Mouse (Mus musculus): ENCODE data around the gene Olfr114. TPM values are rescaled to one million over a fixed set of nuclear protein-coding genes. Genes with fewer than 3 reads are reported as not detected.

Gene Olfr114
- total RNA-seq (2021), result not detected
- long read RNA-seq, experiment 1, result 0 reads
- long read RNA-seq, experiment 2, result 0 reads

- no peak for DNase-seq (ENCODE audit: low spot score in 2 of 2)
Measured at GRCm38 (mm10) chr17:37592643-37593042, at the start of gene Olfr114. Gene Olfr114, minus strand, starts transcription at chr17:37592743.

- no peak for DNase-seq (ENCODE audit: low spot score in 2 of 2)
Measured at GRCm38 (mm10) chr17:37627009-37627408, 34.5 kb upstream of the Olfr114 start, which contains the start of the genes Olfr115 and Olfr116. Gene Olfr115, minus strand, starts transcription at chr17:37627109. Gene Olfr116, minus strand, starts transcription at chr17:37627199.

GRCm38 (mm10) chr17:37577563-37577962, 15.0 kb downstream of the Olfr114 start, which contains the start of gene Olfr113:
Gene Olfr113, minus strand, starts transcription at chr17:37577663.
- DNase-seq (ENCODE audit: low spot score in 2 of 2), result no peak

DNA sequence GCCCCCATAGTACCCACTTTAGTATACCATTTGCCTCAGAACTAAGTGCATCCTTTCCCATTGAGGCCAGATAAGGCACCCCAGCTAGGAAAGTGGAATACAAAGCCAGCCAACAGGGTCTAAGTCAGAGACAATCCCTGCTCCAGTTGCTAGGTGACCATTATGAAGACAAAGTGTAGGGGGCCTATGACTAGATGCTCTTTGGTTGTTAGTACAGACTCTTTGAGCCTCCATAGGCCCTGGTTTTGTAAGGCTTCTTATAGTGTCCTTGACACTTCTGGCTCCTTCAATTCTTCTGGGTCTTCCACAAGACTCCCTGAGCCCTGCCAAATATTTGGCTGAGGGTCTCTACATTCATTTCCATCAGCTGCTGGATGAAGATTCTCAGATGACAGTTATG, 23.2 kb downstream of the Olfr114 start, which contains the start of gene Olfr112:
TSS of gene Olfr112 (minus strand) at position 101 of the 400 bp plus-strand sequence.
- DNase-seq (ENCODE audit: low spot score in 2 of 2), result no peak

DNA sequence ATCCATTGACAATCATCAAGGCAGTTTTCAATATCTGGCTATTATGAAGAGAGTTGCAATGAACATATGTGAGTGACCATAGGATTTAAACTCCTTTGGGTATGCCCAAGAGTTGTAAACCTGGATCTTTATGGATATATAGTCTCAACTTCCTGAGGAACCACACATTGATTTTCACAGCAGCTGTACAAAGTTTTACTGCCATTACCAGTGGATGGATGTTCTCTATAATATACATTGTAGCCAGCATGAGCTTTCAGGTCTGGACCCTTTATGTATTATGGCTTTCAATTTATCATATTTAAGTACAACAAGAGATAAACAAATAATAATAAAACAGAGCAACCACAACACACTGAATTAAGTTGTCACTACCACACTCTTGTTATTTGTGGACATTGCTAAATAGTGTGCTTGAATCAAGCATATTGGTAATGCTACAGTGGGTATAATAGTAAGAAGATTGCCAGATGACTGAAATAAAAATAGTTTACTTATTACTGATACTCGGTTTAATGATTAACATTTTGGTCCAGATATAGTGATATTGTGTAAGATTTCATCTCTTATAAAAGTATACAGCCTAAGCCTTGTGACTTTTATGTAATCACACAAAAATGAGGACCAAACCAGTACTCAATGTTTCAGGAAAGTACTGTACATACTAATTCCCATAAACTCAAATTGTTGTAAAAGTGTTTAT, 33.5 kb downstream of the Olfr114 start:
- DNase-seq (ENCODE audit: low spot score in 2 of 2), result no peak

GRCm38 (mm10) chr17:37543800-37544435, 48.6 kb downstream of the Olfr114 start:
- DNase-seq (ENCODE audit: low spot score in 2 of 2), result no peak

DNA sequence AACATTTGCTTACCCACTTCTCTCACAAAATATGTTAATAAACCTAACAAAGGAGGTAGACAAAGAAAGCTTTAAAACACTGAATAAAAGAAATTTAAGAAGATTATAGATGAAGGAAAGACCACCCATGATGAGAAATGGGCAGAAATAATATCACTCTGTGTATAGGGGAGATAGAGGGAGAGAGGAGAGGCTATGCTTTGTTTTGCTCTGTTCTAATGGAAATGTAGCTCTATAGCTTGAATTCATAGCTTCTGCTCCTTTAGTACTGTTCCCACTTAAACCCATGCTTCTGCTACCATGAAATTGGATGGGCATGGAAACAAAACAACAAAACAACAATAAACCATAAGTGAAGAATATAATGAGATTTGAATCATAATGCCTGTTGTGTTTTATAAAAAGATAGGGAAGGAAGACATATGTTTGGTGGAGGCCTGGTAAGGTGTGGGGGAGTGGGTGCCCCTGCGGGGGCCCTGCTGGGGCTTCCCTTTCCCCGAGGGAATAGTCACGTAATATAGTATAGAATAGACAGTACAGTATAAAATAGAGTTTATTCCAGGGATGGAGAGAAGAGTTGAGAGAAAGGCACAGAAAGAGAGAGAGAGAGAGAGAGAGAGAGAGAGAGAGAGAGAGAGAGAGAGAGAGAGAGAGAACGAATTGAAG, 51.0 kb downstream of the Olfr114 start:
- DNase-seq (ENCODE audit: low spot score in 2 of 2), result no peak

Other genes with a start within 250 kb of the Olfr114 start
- not detected for gene Olfr104-ps, start 233.2 kb downstream of the Olfr114 start, total RNA-seq (2021)
- not detected for gene Olfr105-ps, start 213.7 kb downstream of the Olfr114 start, total RNA-seq (2021)
- gene Olfr106-ps, start 202.3 kb downstream of the Olfr114 start, total RNA-seq (2021), result not detected
- not detected for gene Olfr107, start 193.5 kb downstream of the Olfr114 start, total RNA-seq (2021)
- gene Olfr108, start 147.3 kb downstream of the Olfr114 start, total RNA-seq (2021), result not detected
- gene Olfr109, start 133.8 kb downstream of the Olfr114 start, total RNA-seq (2021), result not detected
- not detected for gene H2-M2, start 109.2 kb downstream of the Olfr114 start, total RNA-seq (2021)
- not detected for gene Olfr110, start 100.3 kb downstream of the Olfr114 start, total RNA-seq (2021)
- not detected for gene Olfr111, start 84.7 kb downstream of the Olfr114 start, total RNA-seq (2021)
- gene Olfr112, start 23.3 kb downstream of the Olfr114 start, total RNA-seq (2021), result not detected
- gene Olfr113, start 15.1 kb downstream of the Olfr114 start, total RNA-seq (2021), result not detected
- gene Olfr115, start 34.4 kb upstream of the Olfr114 start, total RNA-seq (2021), result not detected
- gene Olfr116, start 34.5 kb upstream of the Olfr114 start, total RNA-seq (2021), result not detected
- not detected for gene Olfr117, start 71.0 kb upstream of the Olfr114 start, total RNA-seq (2021)
- not detected for gene Olfr118, start 74.2 kb upstream of the Olfr114 start, total RNA-seq (2021)
- not detected for gene Olfr119, start 103.8 kb upstream of the Olfr114 start, total RNA-seq (2021)
- gene Olfr120, start 129.1 kb upstream of the Olfr114 start, total RNA-seq (2021), result not detected
- not detected for gene Olfr121, start 156.1 kb upstream of the Olfr114 start, total RNA-seq (2021)
- gene Olfr122, start 175.9 kb upstream of the Olfr114 start, total RNA-seq (2021), result not detected
- gene Olfr123, start 200.8 kb upstream of the Olfr114 start, total RNA-seq (2021), result not detected
- not detected for gene Olfr124, start 207.1 kb upstream of the Olfr114 start, total RNA-seq (2021)
- not detected for gene Olfr125, start 240.2 kb upstream of the Olfr114 start, total RNA-seq (2021)